Mouse (Mus musculus) stomach, postnatal 0 days (tissue): Measurements from ENCODE around the gene Samhd1. TPM values are rescaled to one million over a fixed set of nuclear protein-coding genes. Genes with fewer than 3 reads are reported as not detected.

Experiments used
- ATAC-seq: fragments of 200-750 bp; cut with Nextera tagmentation; 2 replicates; pipeline ENCODE4 v1.8.0; 2017; ENCODE audit not compliant: low FRiP score, low TSS enrichment
- DNase-seq: peaks from one replicate; pipeline ENCODE4 v3.0.0-alpha.2; 2016; ENCODE audit warnings: low spot score
- H3K27ac ChIP-seq: fragments of 300-500 bp; sonication (generic); replicated peaks from 2 replicates; pipeline ENCODE4 v1.5.1; 2014; ENCODE audit warnings: mild to moderate bottlenecking, control low read depth
- H3K27me3 ChIP-seq: fragments of 300-500 bp; sonication (generic); 2 replicates; pipeline ENCODE4 v1.6.1; 2014; ENCODE audit warnings: low read length; ENCODE audit not compliant: control insufficient read depth, insufficient read depth
- H3K36me3 ChIP-seq: fragments of 300-500 bp; sonication (generic); 2 replicates; pipeline ENCODE4 v1.6.1; 2014; ENCODE audit warnings: low read length, mixed read lengths; ENCODE audit not compliant: control insufficient read depth, insufficient read depth
- H3K4me1 ChIP-seq: fragments of 300-500 bp; sonication (generic); replicated peaks from 2 replicates; pipeline ENCODE4 v1.6.1; 2014; ENCODE audit warnings: antibody characterized with exemption; ENCODE audit not compliant: control insufficient read depth, insufficient read depth
- H3K4me2 ChIP-seq: fragments of 300-500 bp; sonication (generic); replicated peaks from 2 replicates; pipeline ENCODE4 v1.6.1; 2014; ENCODE audit warnings: low read depth, mild to moderate bottlenecking, control low read depth, moderate library complexity
- H3K4me3 ChIP-seq: fragments of 300-500 bp; sonication (generic); 2 replicates; pipeline ENCODE4 v1.5.1; 2014; ENCODE audit warnings: low read depth, low read length, control low read depth
- H3K9ac ChIP-seq: fragments of 300-500 bp; sonication (generic); 2 replicates; pipeline ENCODE4 v1.6.1; 2014; ENCODE audit warnings: mild to moderate bottlenecking, low read length, control low read depth, mixed read lengths
- H3K9me3 ChIP-seq: fragments of 300-500 bp; sonication (generic); 2 replicates; pipeline ENCODE4 v1.6.1; 2016; ENCODE audit warnings: low read length; ENCODE audit not compliant: control insufficient read depth
- CTCF ChIP-seq: IDR thresholded peaks from 2 replicates; pipeline ENCODE4 v1.5.1; 2016; ENCODE audit warnings: antibody characterized with exemption, low read depth, mild to moderate bottlenecking, moderate library complexity
- EP300 ChIP-seq: optimal IDR thresholded peaks from 2 replicates; pipeline ENCODE3; 2016; ENCODE audit warnings: antibody characterized with exemption
- WGBS: fragments of 180-500 bp; shearing (Covaris S2); extraction: QIAGEN DNeasy Blood & Tissue Kit; methylation state at CpG from one replicate; pipeline ENCODE4 v1.1.7; 2014; 5-methylcytosine and 5-hydroxymethylcytosine counted together
- polyA plus RNA-seq: library from polyadenylated mRNA; unstranded; fragments of >200 nt; fragmentation: Nextera tagmentation; extraction: Ambion mirVana; gene quantifications from 2 replicates; pipeline ENCODE4 v1.2.1, GENCODE M21; 2015

The Samhd1 gene
- polyA plus RNA-seq, 1 experiment from 2014 or later, result 17.4 TPM

DNA sequence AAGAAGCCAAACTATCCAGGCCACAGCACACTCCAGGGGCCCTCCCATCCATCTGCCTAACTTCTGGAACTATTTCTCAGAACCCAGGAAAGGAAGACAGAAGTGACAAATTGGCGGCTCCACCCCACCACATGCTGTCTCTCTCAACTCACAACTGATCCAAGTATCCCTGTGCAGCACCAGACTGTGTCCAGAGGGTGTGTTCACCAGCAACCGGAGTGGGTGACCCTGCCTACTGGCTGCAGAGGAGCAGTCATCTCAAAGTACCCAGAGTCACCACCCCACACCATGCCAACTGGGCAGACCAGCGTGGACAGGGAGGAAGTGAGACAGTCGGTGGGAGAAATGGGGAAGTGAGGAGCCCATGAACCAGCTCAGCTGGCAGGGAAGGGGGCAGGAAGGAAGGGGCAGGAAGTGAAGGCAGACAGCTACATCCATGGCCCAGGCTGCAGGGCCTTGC is 71.8 kb downstream of the Samhd1 start:
- Histone ChIP-seq H3K4me2 (no peak overlapping the region), H3K27me3 (no peaks in the 10 kb centered on the region), H3K36me3 (no peaks in the 10 kb centered on the region; the same call in 1 of the 2 replicates), H3K27ac (no peak overlapping the region), H3K9me3 (no peaks in the 10 kb centered on the region), H3K4me1 (peaks cover 25% of the 10 kb centered on the region), H3K4me3 (no peak overlapping the region), H3K9ac (no peak overlapping the region)
- TF ChIP-seq EP300 (no peak), CTCF (no peak)
- ATAC-seq (no peak; the same call in 1 of the 2 replicates), DNase-seq (no peak)
- WGBS, result 48% methylated on average over 4 of the region's 4 CpGs

DNA sequence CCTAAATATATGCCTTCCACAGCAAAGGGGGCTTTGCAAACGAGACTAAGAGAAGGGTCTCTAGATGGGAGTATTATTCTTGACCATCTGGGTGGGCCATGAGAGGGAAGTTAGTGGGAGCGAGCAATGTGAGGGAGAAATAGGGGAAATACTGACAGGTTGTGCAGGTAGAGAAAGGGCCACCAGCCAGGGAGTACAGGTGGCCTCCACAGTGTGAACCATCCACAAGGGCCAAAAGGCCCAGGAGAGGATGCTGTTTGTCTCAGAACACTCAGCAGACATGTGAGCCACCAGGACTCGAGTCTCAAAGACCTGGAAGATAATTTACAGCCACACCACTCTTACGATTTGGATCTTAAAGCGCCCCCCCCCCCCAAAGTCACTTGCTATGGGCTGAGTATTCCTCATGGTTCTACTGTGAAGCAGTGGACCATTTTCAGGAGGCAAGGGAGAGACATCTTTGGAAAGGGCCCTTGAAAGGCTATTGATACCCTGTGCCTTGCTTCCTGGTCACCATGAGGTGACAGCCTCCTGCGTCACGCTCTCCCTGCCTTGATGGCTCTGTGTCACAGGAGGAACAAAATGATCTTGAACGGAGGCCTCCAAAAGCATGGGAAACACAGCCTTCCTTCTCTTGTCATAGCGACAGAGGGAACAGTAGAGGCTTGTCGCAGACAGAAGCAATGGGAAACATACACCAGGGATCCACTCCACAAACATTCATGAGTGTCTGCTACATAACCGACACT is 74.3 kb downstream of the Samhd1 start:
- Histone ChIP-seq H3K4me3 (no peak overlapping the region), H3K27me3 (no peaks in the 10 kb centered on the region), H3K27ac (no peak overlapping the region), H3K36me3 (peaks cover 5% of the 10 kb centered on the region; the same call in 1 of the 2 replicates), H3K4me2 (no peak overlapping the region), H3K9ac (no peak overlapping the region), H3K9me3 (no peaks in the 10 kb centered on the region), H3K4me1 (peaks cover 20% of the 10 kb centered on the region)
- ATAC-seq (no peak), DNase-seq (no peak)
- WGBS, result 84% methylated on average over 11 of the region's 11 CpGs
- no peak for TF ChIP-seq EP300
- TF ChIP-seq CTCF, result no peak

DNA sequence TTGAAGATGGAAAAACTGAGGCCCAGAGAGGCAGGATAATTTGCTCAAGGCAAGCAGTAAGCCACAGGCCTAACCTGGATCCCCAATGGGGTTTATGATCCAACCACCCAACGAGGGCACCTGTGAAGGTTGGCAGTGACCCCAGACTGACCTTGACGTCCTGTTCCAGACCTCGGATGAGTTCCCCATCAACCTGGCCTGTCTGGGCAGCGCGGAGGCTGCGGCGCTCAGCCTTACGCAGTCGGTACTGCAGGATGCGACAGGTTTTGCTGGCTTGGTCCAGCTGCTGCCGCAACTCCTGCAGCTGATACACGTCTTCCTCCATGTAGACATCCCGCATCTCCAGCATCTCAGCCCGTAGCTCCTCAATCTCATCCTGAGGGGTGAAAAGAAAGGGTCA is 75.0 kb downstream of the Samhd1 start:
- H3K4me2 ChIP-seq, result no peak overlapping the region
- no peaks in the 10 kb centered on the region for H3K27me3 ChIP-seq
- ATAC-seq, result no peak
- no peak for DNase-seq
- no peak for TF ChIP-seq CTCF
- H3K36me3 ChIP-seq, result peaks cover 5% of the 10 kb centered on the region; the same call in 1 of the 2 replicates
- H3K9me3 ChIP-seq, result no peaks in the 10 kb centered on the region
- 87% methylated on average over 14 of the region's 14 CpGs for WGBS
- no peak overlapping the region for H3K27ac ChIP-seq
- no peak overlapping the region for H3K9ac ChIP-seq
- H3K4me1 ChIP-seq, result peaks cover 17% of the 10 kb centered on the region
- H3K4me3 ChIP-seq, result no peak overlapping the region

DNA sequence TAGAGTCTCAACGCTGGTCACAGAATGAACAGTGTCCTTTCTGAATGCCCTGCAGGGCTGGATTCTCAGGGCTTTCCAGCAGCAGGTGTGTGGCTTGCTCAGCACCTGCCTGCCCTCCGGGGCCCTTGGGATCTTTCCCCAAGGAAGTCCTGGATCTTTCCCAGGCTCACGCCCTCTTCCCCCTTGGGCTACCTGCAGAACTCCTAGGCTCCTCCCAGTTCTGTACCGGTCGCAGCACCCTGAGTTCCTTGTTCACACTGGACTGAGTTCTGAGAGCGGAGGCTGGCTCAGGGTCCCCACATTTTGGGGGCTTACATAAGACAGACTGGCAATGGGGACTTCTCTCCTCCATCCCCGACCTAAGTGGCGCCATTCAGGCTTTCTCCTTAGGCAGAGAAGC is 75.9 kb downstream of the Samhd1 start:
- no peak overlapping the region for H3K4me3 ChIP-seq
- H3K9me3 ChIP-seq, result no peaks in the 10 kb centered on the region
- TF ChIP-seq CTCF (no peak), EP300 (no peak)
- no peak overlapping the region for H3K9ac ChIP-seq
- 49% methylated on average over 8 of the region's 8 CpGs for WGBS
- no peaks in the 10 kb centered on the region for H3K27me3 ChIP-seq
- H3K4me1 ChIP-seq, result peaks cover 10% of the 10 kb centered on the region
- DNase-seq (peak; percentile 40), ATAC-seq (no peak)
- peaks cover 5% of the 10 kb centered on the region; the same call in 1 of the 2 replicates for H3K36me3 ChIP-seq
- H3K27ac ChIP-seq, result peak overlapping the region; percentile 77
- H3K4me2 ChIP-seq, result peak overlapping the region; percentile 38; the same call in 1 of the 2 replicates

DNA sequence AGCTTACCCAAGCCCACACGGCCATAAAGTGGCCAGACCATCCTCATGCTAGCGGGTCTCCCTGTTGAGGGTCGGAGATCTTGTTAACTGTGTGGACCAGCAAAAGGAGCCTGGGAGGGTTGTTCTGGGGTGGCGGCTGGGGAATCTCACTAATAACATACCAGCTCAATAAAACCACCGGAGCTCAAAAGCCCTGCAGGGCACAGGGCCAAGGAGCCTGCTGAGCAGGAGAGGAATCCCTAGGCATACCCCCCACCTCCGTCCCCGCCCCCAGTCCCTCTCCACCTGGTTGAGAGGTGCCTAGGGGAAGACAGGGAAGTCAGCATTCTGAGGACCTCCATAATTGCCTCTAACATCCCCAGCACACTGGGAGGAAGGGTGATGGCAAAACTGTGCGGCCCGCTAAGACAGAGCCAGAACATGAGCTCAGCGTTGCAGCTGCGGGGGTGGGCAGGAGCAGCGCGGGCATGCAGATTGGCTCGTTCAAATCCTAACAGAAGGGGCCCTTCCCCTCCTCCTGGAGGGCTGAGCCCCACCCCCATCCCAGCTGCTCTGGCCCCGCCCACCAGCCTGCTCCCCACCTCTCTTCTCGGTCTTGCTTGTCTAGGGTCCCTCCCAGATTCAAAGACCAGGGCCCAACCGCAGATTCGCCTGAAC is 76.6 kb downstream of the Samhd1 start:
- Histone ChIP-seq H3K9ac (peak overlapping the region; percentile 38; the same call in 1 of the 2 replicates), H3K36me3 (peaks cover 5% of the 10 kb centered on the region), H3K27ac (peak overlapping the region; percentile 77), H3K4me3 (no peak overlapping the region), H3K4me2 (peak overlapping the region; percentile 38; the same call in 1 of the 2 replicates), H3K27me3 (no peaks in the 10 kb centered on the region), H3K4me1 (peaks cover 6% of the 10 kb centered on the region; the same call in 1 of the 2 replicates), H3K9me3 (no peaks in the 10 kb centered on the region)
- 18% methylated on average over 17 of the region's 18 CpGs for WGBS
- peak; percentile 83 for DNase-seq
- no peak for TF ChIP-seq EP300
- no peak for TF ChIP-seq CTCF
- ATAC-seq, result peak; percentile 86

DNA sequence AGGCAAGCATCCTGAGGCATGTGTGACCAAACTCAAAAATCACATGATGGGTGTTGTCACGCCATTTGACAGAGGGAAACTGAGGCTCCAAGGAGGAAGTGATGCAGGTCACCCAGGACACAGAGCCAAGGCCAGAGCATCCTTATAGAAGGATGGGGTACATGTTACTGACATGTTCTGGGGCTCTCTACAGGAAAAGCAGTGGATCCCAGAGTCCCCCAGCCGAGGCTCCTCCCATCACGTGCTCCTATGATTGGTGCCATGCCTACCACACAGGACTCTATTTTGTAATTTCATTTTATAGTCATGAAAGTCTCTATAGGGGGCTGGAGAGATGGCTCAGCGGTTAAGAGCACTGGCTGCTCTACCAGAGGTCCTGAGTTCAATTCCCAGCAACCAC is 77.3 kb downstream of the Samhd1 start:
- H3K36me3 ChIP-seq, result peaks cover 10% of the 10 kb centered on the region
- no peak overlapping the region for H3K9ac ChIP-seq
- H3K9me3 ChIP-seq, result no peaks in the 10 kb centered on the region
- no peak overlapping the region for H3K4me3 ChIP-seq
- no peak for ATAC-seq
- DNase-seq, result no peak
- WGBS, result 91% methylated on average over 4 of the region's 4 CpGs
- TF ChIP-seq CTCF, result no peak
- TF ChIP-seq EP300, result no peak
- H3K27ac ChIP-seq, result no peak overlapping the region
- no peak overlapping the region for H3K4me2 ChIP-seq
- no peaks in the 10 kb centered on the region for H3K27me3 ChIP-seq
- H3K4me1 ChIP-seq, result 0 out of 2 replicates have a peak, but pooled peaks cover 4% of the 10 kb centered on the region
